Mouse (Mus musculus): Measurements from ENCODE around the gene Efcab1. TPM values are rescaled to one million over a fixed set of nuclear protein-coding genes. Genes with fewer than 3 reads are reported as not detected.

Gene Efcab1
- polyA plus RNA-seq, 1 experiment from 2014 or later = 3.2 TPM

DNA sequence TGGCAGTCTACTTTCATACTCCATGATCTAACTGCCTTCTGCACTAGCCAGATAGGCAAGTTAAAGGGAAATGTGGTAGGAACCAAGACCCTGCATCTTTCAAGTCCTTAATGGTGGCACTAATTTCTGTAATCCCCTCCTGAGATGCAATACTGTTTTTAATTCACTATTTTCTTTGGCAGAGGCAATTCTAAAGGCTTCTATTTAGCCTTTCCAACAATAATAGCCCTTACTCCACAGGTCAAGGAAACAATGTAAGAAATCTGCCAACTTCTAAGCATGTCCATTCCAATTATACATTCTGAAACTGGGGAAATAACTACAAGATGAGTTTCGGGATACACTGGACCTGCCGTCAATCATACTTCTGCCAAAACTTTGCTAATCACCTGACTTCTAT, 72.8 kb downstream of the Efcab1 start:
- H3K27me3 ChIP-seq (ENCODE audit: control insufficient read depth, insufficient read depth, low read length) = no peaks in the 10 kb centered on the region
- no peak overlapping the region for H3K4me2 ChIP-seq (replicated peaks; ENCODE audit: low read depth, low read length)
- H3K9me3 ChIP-seq (ENCODE audit: control insufficient read depth, low read length) = no peaks in the 10 kb centered on the region
- WGBS = 68% methylated on average over 2 of the region's 2 CpGs
- H3K27ac ChIP-seq (ENCODE audit: low read depth, low read length) = no peak overlapping the region
- H3K4me3 ChIP-seq (ENCODE audit: low read length) = no peak overlapping the region
- no peak for ATAC-seq (ENCODE audit: low FRiP score, low TSS enrichment)
- H3K36me3 ChIP-seq (ENCODE audit: control insufficient read depth, insufficient read depth, low read length) = no peaks in the 10 kb centered on the region
- no peak overlapping the region for H3K9ac ChIP-seq (ENCODE audit: low read depth, low read length)
- H3K4me1 ChIP-seq (ENCODE audit: control insufficient read depth, insufficient read depth, low read length) = no peaks in the 10 kb centered on the region

DNA sequence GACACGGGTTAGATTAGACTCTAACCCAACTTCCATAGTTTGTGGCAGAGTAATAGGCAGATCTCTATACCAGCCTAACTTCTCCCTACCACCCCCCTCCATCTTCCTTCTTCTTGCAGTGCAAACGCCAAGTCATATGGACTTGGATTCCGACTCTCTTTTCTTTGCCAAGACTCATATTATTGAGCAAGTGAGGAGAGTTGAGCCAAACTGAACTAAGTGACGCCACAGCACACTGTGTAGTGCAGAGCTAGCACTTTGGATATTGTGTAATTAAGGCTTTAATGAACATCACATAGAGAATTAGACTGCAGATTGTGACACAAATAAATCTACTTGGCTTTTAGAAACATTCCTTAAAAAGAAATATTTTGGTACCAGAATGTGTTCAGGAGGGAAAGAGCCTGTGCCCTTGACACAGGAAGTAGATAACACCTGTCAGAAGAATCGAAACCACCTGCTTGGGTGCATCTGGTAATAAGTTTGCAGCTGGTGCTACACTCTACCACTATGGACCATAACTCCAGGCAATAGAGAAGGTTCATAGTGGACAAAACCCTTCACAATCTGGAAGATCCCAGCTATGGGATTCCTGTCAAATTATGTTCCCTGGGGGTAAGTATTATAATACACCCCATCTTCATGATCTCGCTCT, 83.3 kb downstream of the Efcab1 start:
- Histone ChIP-seq H3K4me3 (ENCODE audit: low read length) (no peak overlapping the region), H3K9ac (ENCODE audit: low read depth, low read length) (no peak overlapping the region), H3K4me1 (ENCODE audit: control insufficient read depth, insufficient read depth, low read length) (no peaks in the 10 kb centered on the region), H3K4me2 (replicated peaks; ENCODE audit: low read depth, low read length) (no peak overlapping the region), H3K27ac (ENCODE audit: low read depth, low read length) (no peak overlapping the region), H3K36me3 (ENCODE audit: control insufficient read depth, insufficient read depth, low read length) (no peaks in the 10 kb centered on the region), H3K9me3 (ENCODE audit: control insufficient read depth, low read length) (no peaks in the 10 kb centered on the region), H3K27me3 (ENCODE audit: control insufficient read depth, insufficient read depth, low read length) (no peaks in the 10 kb centered on the region)
- no peak for ATAC-seq (ENCODE audit: low FRiP score, low TSS enrichment)
- WGBS = 79% methylated on average over 6 of the region's 6 CpGs

DNA sequence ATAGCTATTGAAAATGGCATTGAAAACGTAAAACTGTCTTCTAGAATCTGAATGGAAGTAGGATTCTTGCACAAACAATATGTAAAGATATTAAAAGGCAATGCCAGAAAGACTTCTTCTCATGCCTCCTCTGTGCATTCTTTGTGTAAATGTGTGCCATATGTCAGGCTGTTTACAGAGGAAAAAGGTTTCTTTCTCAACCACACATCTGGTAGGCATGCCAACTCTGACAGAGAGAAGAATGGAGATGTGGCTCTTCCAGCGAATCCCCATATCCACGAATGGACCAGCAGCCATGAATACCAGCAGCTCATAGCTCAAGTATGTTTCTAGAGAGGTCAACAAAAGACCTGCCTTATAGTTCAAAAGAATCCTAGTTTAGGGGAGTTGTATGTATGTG, 84.6 kb downstream of the Efcab1 start:
- Histone ChIP-seq H3K9ac (ENCODE audit: low read depth, low read length) (no peak overlapping the region), H3K4me1 (ENCODE audit: control insufficient read depth, insufficient read depth, low read length) (no peaks in the 10 kb centered on the region), H3K4me3 (ENCODE audit: low read length) (no peak overlapping the region), H3K27me3 (ENCODE audit: control insufficient read depth, insufficient read depth, low read length) (no peaks in the 10 kb centered on the region), H3K4me2 (replicated peaks; ENCODE audit: low read depth, low read length) (no peak overlapping the region), H3K9me3 (ENCODE audit: control insufficient read depth, low read length) (no peaks in the 10 kb centered on the region), H3K27ac (ENCODE audit: low read depth, low read length) (no peak overlapping the region), H3K36me3 (ENCODE audit: control insufficient read depth, insufficient read depth, low read length) (no peaks in the 10 kb centered on the region)
- no peak for ATAC-seq (ENCODE audit: low FRiP score, low TSS enrichment)
- WGBS = 86% methylated on average over 3 of the region's 3 CpGs

DNA sequence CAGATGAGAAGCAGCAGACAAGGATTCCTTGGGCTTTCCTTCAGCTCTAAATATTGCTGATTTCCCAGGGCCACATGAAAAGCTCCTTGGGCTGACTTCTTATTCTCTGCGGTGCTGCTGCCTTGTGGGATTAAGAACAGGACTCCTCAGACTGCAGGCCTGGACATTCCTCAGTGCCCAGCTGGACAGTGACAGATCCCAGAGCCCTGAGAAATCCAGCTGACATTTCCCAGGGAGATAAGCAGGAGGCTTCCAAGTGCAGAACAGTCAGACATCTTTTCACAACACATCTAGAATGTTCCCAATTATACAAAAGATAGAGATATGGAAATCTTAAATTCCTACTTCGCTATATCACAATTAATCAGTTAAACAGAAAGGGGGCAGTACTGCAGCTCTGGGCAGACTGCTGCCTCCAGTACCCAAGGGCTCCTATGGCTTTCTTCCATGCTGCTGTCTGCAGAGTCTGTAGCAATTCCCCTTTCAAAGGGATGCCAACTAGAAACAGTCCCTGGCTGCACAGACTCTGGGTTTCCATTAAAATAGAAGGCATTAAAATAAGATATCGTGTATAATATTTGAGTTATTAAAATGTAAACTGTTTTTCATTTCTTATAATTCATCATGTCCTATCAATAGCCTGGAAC, 86.2 kb downstream of the Efcab1 start:
- no peaks in the 10 kb centered on the region for H3K27me3 ChIP-seq (ENCODE audit: control insufficient read depth, insufficient read depth, low read length)
- no peak overlapping the region for H3K27ac ChIP-seq (ENCODE audit: low read depth, low read length)
- no peaks in the 10 kb centered on the region for H3K9me3 ChIP-seq (ENCODE audit: control insufficient read depth, low read length)
- H3K4me3 ChIP-seq (ENCODE audit: low read length) = no peak overlapping the region
- no peak overlapping the region for H3K9ac ChIP-seq (ENCODE audit: low read depth, low read length)
- H3K4me1 ChIP-seq (ENCODE audit: control insufficient read depth, insufficient read depth, low read length) = no peaks in the 10 kb centered on the region
- no peak for ATAC-seq (ENCODE audit: low FRiP score, low TSS enrichment)
- H3K4me2 ChIP-seq (replicated peaks; ENCODE audit: low read depth, low read length) = no peak overlapping the region
- WGBS = 90% methylated on average over 3 of the region's 3 CpGs
- H3K36me3 ChIP-seq (ENCODE audit: control insufficient read depth, insufficient read depth, low read length) = no peaks in the 10 kb centered on the region

DNA sequence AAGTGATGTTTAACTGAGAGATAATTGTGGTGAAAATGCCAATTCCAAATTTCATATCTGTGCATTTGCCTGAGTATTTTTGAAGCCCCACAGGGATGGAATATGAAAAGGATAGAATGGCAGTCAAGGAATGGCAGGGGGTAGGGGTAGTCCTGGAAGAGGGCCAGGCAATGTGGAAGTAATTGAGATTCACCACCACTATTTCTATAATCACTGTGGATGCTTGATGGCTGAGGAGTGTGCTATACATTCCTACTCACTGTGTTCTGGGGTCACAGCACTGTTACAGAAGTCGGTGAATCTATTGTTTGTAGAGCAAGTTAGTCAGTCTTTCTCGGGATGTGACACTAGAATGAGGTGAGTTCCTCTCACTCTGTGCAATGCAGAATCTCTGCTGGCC, 108.3 kb downstream of the Efcab1 start:
- Histone ChIP-seq H3K4me1 (ENCODE audit: control insufficient read depth, insufficient read depth, low read length) (no peaks in the 10 kb centered on the region), H3K4me2 (replicated peaks; ENCODE audit: low read depth, low read length) (no peak overlapping the region), H3K4me3 (ENCODE audit: low read length) (no peak overlapping the region), H3K9ac (ENCODE audit: low read depth, low read length) (no peak overlapping the region), H3K9me3 (ENCODE audit: control insufficient read depth, low read length) (no peaks in the 10 kb centered on the region), H3K36me3 (ENCODE audit: control insufficient read depth, insufficient read depth, low read length) (no peaks in the 10 kb centered on the region), H3K27me3 (ENCODE audit: control insufficient read depth, insufficient read depth, low read length) (no peaks in the 10 kb centered on the region), H3K27ac (ENCODE audit: low read depth, low read length) (no peak overlapping the region)
- ATAC-seq (ENCODE audit: low FRiP score, low TSS enrichment) = no peak
- 80% methylated on average over 2 of the region's 2 CpGs for WGBS
